Mouse (Mus musculus) thymus, adult 2 months (tissue): Measurements from ENCODE around the gene Ier5. TPM values are rescaled to one million over a fixed set of nuclear protein-coding genes. Genes with fewer than 3 reads are reported as not detected.
A peak's percentile ranks its signal among the peaks of the same experiment; 100 is the strongest.

Experiments used
- DNase-seq: peaks from one replicate; pipeline ENCODE4 v3.0.0; 2021
- H3K27ac ChIP-seq: fragments of 200-500 bp; 2 replicates; pipeline ENCODE4 v1.5.1; 2012; ENCODE audit warnings: low read length, control low read depth; ENCODE audit not compliant: control insufficient read depth, insufficient read depth
- H3K27me3 ChIP-seq: fragments of 200-500 bp; 2 replicates; pipeline ENCODE4 v1.6.1; 2012; ENCODE audit warnings: mild to moderate bottlenecking, low read length, moderate library complexity, mixed read lengths; ENCODE audit not compliant: control insufficient read depth, insufficient read depth
- H3K36me3 ChIP-seq: fragments of 200-500 bp; 2 replicates; pipeline ENCODE4 v1.6.1; 2012; ENCODE audit warnings: mild to moderate bottlenecking, low read length, moderate library complexity; ENCODE audit not compliant: control insufficient read depth, insufficient read depth
- H3K4me1 ChIP-seq: fragments of 200-500 bp; replicated peaks from 2 replicates; pipeline ENCODE4 v1.6.1; 2012; ENCODE audit warnings: low read length; ENCODE audit not compliant: control insufficient read depth, insufficient read depth
- H3K4me3 ChIP-seq: fragments of 200-500 bp; 2 replicates; pipeline ENCODE4 v1.5.1; 2012; ENCODE audit warnings: mild to moderate bottlenecking, low read length, control low read depth, moderate library complexity; ENCODE audit not compliant: control insufficient read depth, insufficient read depth
- CTCF ChIP-seq: fragments of 200-500 bp; IDR thresholded peaks from 2 replicates; pipeline ENCODE4 v1.5.1; 2012; ENCODE audit warnings: mild to moderate bottlenecking, control low read depth, low read length, moderate library complexity, borderline replicate concordance; ENCODE audit not compliant: control insufficient read depth, poor library complexity, insufficient read depth; ENCODE audit errors: extremely low read depth
- POLR2A ChIP-seq: fragments of 200-500 bp; IDR thresholded peaks from 2 replicates; pipeline ENCODE4 v1.6.1; 2012; ENCODE audit warnings: mild to moderate bottlenecking, low read length, control low read depth, moderate library complexity; ENCODE audit not compliant: control insufficient read depth, poor library complexity, insufficient read depth; ENCODE audit errors: extremely low read depth
- WGBS: fragments of 180-500 bp; shearing (Covaris S2); methylation state at CpG from one replicate; pipeline ENCODE4 v1.1.7; 2018; 5-methylcytosine and 5-hydroxymethylcytosine counted together
- polyA plus RNA-seq: library from polyadenylated mRNA; depleted of rRNA; stranded (reverse); fragments of >200 nt; gene quantifications from 2 replicates; pipeline ENCODE4 v1.2.3, GENCODE M21; 2012

Gene Ier5
- polyA plus RNA-seq, 1 experiment = 37.2 TPM

DNA sequence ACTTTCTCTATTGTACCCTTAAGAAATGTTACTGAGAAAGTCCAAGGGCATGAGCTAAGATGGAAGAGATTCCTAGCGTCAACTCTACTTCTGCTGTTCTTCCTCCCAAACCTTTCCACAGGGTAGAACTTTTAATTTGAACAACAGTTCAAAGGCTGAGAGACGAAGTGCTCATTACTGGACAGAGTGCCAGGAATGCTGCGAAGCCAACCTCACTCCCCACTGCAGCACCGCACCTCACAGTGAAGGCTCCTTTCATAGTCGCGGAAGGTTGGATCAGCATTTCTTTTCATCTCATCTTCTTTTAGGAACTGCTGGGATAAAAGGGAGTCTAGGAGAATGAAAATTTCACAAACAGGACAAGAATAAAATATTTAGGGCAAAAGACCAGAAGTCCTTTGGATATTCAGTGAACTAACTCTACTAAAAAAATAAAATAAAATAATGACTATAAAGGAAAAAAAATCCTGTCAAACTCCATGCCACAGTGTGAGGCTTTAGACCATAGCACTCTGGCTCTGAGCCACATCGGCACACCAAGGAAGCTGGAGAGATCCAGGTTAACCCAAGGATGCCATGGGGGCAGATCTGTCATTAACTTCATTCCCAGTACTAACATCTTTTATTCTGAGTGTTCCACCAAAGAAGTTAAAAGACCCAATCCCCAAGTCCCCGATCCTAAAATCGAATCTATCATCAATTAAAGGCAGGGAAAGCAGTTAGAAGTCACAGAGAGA, 5.3 kb downstream of the Ier5 start:
- TF ChIP-seq CTCF = no peak
- TF ChIP-seq POLR2A = no peak
- H3K4me3 ChIP-seq = no peak overlapping the region
- H3K27ac ChIP-seq = no peak overlapping the region
- no peaks in the 10 kb centered on the region for H3K36me3 ChIP-seq
- no peaks in the 10 kb centered on the region for H3K27me3 ChIP-seq
- WGBS = 96% methylated on average over 9 of the region's 9 CpGs
- DNase-seq = no peak
- H3K4me1 ChIP-seq = peaks cover 36% of the 10 kb centered on the region

DNA sequence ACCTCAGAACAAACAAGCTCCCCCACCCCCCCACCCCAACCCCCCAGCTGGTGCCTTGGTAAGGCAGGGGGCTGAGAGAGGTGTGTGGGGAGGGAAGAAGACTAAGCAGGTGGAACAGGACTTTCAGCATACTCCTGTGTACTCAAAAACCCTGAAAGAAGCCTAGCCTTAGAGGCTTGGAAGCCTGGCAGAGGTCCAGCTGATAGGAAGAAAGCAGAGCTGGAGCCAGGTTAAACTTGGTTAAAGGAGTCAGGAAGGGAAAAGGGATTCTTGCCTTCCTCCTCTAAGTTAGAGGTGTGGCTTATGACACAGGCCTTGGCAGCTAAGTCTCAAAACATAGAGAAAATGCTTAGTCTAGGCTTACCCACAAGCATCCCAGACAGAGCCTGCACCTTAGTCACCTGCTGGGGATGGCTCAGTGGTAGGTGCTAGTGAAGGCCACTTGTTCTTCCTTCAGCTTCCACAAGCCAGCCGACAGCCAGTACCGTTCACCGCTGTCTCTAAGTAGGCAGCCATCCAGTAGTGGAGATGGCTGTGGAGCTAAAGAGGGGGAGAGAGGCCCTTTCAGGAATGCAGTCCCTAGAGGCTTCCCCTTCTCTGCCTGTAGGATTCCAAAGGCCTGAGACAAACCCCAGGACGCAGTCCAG, 6.2 kb downstream of the Ier5 start:
- no peak for DNase-seq
- peaks cover 39% of the 10 kb centered on the region for H3K4me1 ChIP-seq
- 92% methylated on average over 4 of the region's 4 CpGs for WGBS
- TF ChIP-seq POLR2A (no peak), CTCF (no peak)
- no peaks in the 10 kb centered on the region for H3K27me3 ChIP-seq
- H3K4me3 ChIP-seq = no peak overlapping the region
- no peaks in the 10 kb centered on the region for H3K36me3 ChIP-seq
- H3K27ac ChIP-seq = no peak overlapping the region

DNA sequence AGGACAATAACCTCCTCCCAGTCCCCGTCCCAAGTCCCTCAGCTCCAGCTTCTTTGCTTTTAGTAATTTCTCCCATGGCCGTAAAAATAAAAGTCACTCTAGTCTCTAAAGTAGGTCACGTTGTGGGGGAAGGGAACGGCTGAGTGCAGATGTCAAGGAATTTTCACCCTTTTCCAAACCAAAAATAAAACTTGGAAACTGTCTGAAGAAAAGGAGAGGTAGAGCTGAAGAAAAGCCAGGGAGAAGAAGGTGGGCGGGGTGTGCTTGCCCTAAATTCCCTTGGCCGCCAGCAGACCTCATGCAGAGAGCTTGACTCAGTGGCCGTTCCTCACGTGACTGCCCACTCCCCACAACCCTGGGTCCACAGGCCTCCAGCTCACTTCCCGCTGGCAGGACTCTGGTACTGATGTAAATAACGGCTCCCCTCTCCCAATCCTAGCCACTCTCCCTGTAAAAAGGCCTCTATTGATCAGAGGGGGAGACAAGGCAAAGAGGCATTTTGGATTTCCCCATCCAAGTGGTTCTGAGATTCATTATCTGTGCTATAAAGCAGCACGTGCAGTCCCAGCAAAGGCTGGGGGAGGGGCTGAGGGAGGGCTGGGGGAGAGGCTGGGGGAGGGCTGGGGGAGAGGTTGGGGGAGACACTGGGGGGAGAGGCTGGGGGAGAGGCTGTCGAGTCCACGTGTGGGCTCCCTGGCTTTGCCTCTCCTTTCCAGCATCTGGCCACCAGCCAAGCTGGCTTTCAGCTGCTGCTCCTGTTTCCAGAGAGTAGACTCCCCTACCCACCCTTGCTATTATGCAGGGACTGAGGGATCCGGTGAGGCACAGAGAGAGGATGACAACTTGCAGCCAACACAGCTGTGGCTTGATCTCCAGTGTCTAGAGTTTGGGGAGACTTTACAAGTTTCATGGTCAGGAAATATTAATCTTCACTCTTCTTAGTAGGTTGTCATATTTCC, 7.3 kb downstream of the Ier5 start:
- Histone ChIP-seq H3K4me3 (no peak overlapping the region), H3K27me3 (no peaks in the 10 kb centered on the region), H3K36me3 (no peaks in the 10 kb centered on the region), H3K4me1 (peaks cover 40% of the 10 kb centered on the region), H3K27ac (peak overlapping the region; percentile 35; the same call in 1 of the 2 replicates)
- DNase-seq = no peak
- TF ChIP-seq CTCF (no peak), POLR2A (no peak)
- WGBS = 66% methylated on average over 14 of the region's 14 CpGs

DNA sequence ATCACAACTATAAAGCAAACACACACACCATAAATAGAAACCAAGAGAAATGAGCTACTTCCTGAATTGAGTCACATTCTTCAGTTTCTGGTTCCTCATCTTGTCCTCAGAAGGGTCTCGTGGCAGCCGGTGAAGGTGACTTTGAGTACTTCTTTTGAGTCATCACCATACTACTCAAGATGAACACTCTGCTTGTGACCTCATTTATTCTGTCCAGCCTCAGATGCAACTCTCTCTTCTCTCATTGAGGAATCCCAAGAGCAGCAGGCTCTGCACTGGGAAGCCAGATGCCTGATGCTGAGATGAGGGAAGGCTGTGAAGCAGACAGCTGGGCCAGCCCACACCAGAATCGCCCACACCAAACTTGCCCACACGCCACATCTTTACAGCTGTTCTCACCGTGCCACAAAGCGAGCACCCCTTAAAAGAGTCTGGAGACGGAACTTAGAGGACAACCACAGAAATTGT, 8.0 kb downstream of the Ier5 start:
- Histone ChIP-seq H3K36me3 (no peaks in the 10 kb centered on the region), H3K4me1 (peaks cover 46% of the 10 kb centered on the region), H3K27ac (peak overlapping the region; percentile 59; the same call in 1 of the 2 replicates), H3K4me3 (no peak overlapping the region), H3K27me3 (no peaks in the 10 kb centered on the region)
- 10% methylated on average over 7 of the region's 7 CpGs for WGBS
- TF ChIP-seq POLR2A = no peak
- TF ChIP-seq CTCF = no peak
- no peak for DNase-seq

DNA sequence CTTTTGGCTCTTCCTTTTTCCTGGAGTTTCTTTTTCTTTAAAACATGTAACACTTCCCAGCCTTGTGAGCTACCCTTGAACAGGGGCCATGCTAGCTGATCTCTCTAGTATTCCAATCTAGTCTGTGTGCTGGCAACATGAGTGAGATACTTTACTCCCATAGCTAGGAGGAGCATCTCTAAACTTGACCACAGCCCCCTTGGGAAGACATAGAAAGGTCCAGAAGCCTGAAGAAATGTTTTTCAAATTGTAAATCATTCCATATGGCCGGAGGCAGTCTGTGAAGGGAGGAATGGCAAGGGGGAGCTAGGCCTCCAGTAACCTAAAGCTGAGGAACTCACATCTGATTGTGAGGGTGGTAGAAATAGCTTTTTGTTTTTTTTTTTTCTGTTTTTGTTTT, 8.7 kb downstream of the Ier5 start:
- H3K36me3 ChIP-seq = no peaks in the 10 kb centered on the region
- H3K4me1 ChIP-seq = peaks cover 49% of the 10 kb centered on the region
- TF ChIP-seq POLR2A (no peak), CTCF (no peak)
- no peak for DNase-seq
- 94% methylated on average over 1 of the region's 1 CpGs for WGBS
- no peak overlapping the region for H3K4me3 ChIP-seq
- no peak overlapping the region for H3K27ac ChIP-seq
- H3K27me3 ChIP-seq = no peaks in the 10 kb centered on the region

DNA sequence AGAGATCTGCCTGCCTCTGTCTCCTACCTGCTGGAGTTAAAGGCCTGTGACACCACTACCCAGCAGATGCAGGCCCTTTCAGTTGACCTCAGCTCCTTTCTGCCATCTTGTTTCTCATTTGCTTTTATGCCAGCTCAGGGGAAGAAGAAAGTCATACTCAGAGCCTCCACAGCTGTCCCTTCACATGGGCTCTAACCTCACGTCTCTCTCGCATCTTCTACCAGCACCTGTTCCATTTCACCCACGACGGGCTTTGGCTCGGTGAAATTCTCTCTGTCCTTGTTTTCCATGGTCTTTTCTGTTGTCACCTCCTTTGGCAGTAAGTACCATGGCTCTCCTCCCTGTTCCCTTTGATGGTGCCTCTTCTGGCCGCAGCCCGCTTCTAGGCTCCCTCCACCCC, 9.1 kb downstream of the Ier5 start:
- no peak overlapping the region for H3K4me3 ChIP-seq
- no peaks in the 10 kb centered on the region for H3K27me3 ChIP-seq
- no peak for DNase-seq
- 88% methylated on average over 7 of the region's 7 CpGs for WGBS
- H3K27ac ChIP-seq = no peak overlapping the region
- peaks cover 52% of the 10 kb centered on the region for H3K4me1 ChIP-seq
- H3K36me3 ChIP-seq = no peaks in the 10 kb centered on the region
- no peak for TF ChIP-seq CTCF
- TF ChIP-seq POLR2A = no peak
